Mouse (Mus musculus): ENCODE measurements around the gene Gm5728. TPM values are rescaled to one million over a fixed set of nuclear protein-coding genes. Genes with fewer than 3 reads are reported as not detected.
"Not testable (repeated sequence)": the region's sequence is repeated elsewhere in the genome, so short reads cannot be mapped to it uniquely, and the experiment has no call there.

Gm5728 gene
- not detected for total RNA-seq (2021)

- DNase-seq, result not testable (repeated sequence)
Observed at GRCm38 (mm10) chr7:20375310-20375709, at the start of gene Gm5728. Gene Gm5728, minus strand, starts transcription at chr7:20375410.

- DNase-seq, result not testable (repeated sequence)
Observed at GRCm38 (mm10) chr7:20417642-20418041, 42.4 kb upstream of the Gm5728 start, which contains the start of gene Vmn1r100. Gene Vmn1r100, plus strand, starts transcription at chr7:20417942.

GRCm38 (mm10) chr7:20333965-20334364 lies 41.2 kb downstream of the Gm5728 start, which contains the start of gene Gm4133:
Gene Gm4133, minus strand, starts transcription at chr7:20334065.
- DNase-seq, result not testable (repeated sequence)

Other genes with a start within 250 kb of the Gm5728 start
- gene Vmn1r93, start 236.3 kb downstream of the Gm5728 start, total RNA-seq (2021), result not detected
- gene Vmn1r94, start 207.0 kb downstream of the Gm5728 start, total RNA-seq (2021), result not detected
- not detected for gene Vmn1r95, start 181.7 kb downstream of the Gm5728 start, total RNA-seq (2021)
- not detected for gene Gm6164, start 169.8 kb downstream of the Gm5728 start, total RNA-seq (2021)
- not detected for gene Gm4498, start 141.6 kb downstream of the Gm5728 start, total RNA-seq (2021)
- gene Gm5890, start 112.6 kb downstream of the Gm5728 start, total RNA-seq (2021), result not detected
- not detected for gene Gm4133, start 41.3 kb downstream of the Gm5728 start, total RNA-seq (2021)
- gene Vmn1r100, start 42.5 kb upstream of the Gm5728 start, total RNA-seq (2021), result not detected
- not detected for gene Vmn1r101, start 67.2 kb upstream of the Gm5728 start, total RNA-seq (2021)
- not detected for gene Gm10670, start 99.5 kb upstream of the Gm5728 start, total RNA-seq (2021)
- not detected for gene Vmn1r103, start 135.1 kb upstream of the Gm5728 start, total RNA-seq (2021)
- not detected for gene Vmn1r104, start 158.4 kb upstream of the Gm5728 start, total RNA-seq (2021)
- gene Gm5726, start 170.3 kb upstream of the Gm5728 start, total RNA-seq (2021), result not detected
- not detected for gene Gm4141, start 200.8 kb upstream of the Gm5728 start, total RNA-seq (2021)
- gene Gm4513, start 223.6 kb upstream of the Gm5728 start, total RNA-seq (2021), result not detected